Mouse (Mus musculus) G1E (cell line): ENCODE data around the gene Cd247. TPM values are rescaled to one million over a fixed set of nuclear protein-coding genes. Genes with fewer than 3 reads are reported as not detected.

ENCODE experiments used
- ATAC-seq: 2 replicates; pipeline ENCODE4 v1.8.0; 2016; ENCODE audit warnings: mild to moderate bottlenecking; ENCODE audit not compliant: insufficient number of reproducible peaks, poor library complexity, low FRiP score, severe bottlenecking; ENCODE audit errors: extremely low read depth
- DNase-seq: peaks from one replicate; pipeline ENCODE4 v3.0.0; 2012; ENCODE audit warnings: low spot score
- H3K27me3 ChIP-seq: 2 replicates; pipeline ENCODE4 v1.6.1; 2012; ENCODE audit warnings: mild to moderate bottlenecking, low read length, inconsistent platforms; ENCODE audit not compliant: insufficient read depth
- H3K36me3 ChIP-seq: replicated peaks from 2 replicates; pipeline ENCODE3; 2012; ENCODE audit warnings: mild to moderate bottlenecking, inconsistent platforms
- H3K4me1 ChIP-seq: 2 replicates; pipeline ENCODE4 v1.6.1; 2012; ENCODE audit warnings: low read depth, low read length, inconsistent platforms, mixed read lengths; ENCODE audit not compliant: insufficient read depth
- H3K4me3 ChIP-seq: 2 replicates; pipeline ENCODE4 v1.5.1; 2012; ENCODE audit warnings: low read depth, mild to moderate bottlenecking, inconsistent platforms, low read length, moderate library complexity, mixed read lengths
- H3K9me3 ChIP-seq: replicated peaks from 2 replicates; pipeline ENCODE4 v1.6.1; 2012; ENCODE audit warnings: inconsistent platforms
- CTCF ChIP-seq: IDR thresholded peaks from 2 replicates; pipeline ENCODE4 v1.5.1; 2012; ENCODE audit warnings: low read depth, low read length, inconsistent platforms, mixed read lengths
- GATA1 ChIP-seq: IDR thresholded peaks from 2 replicates; pipeline ENCODE4 v1.6.1; 2012; ENCODE audit warnings: borderline replicate concordance, low read length, inconsistent platforms, mixed read lengths
- GATA2 ChIP-seq: IDR thresholded peaks from 2 replicates; pipeline ENCODE4 v1.6.1; 2012; ENCODE audit warnings: low read depth, low read length, inconsistent platforms, borderline replicate concordance
- POLR2AphosphoS5 ChIP-seq: IDR thresholded peaks from 2 replicates; pipeline ENCODE4 v1.6.1; 2012; ENCODE audit warnings: low read depth, low read length, inconsistent platforms; ENCODE audit not compliant: insufficient replicate concordance
- TAL1 ChIP-seq: conservative IDR thresholded peaks from 2 replicates; pipeline ENCODE4 v1.6.1; 2012; ENCODE audit warnings: low read depth, low read length, inconsistent platforms, mixed read lengths
- polyA plus RNA-seq: library from polyadenylated mRNA; stranded (reverse); fragments of >175 nt; gene quantifications from 2 replicates; pipeline ENCODE4 v1.2.3, GENCODE M21; 2012
- total RNA-seq, 2 experiments: library from RNA; stranded (forward) in 1 of 2; stranded (reverse) in 1 of 2; fragments of 200-1000 nt in 1 of 2; fragments of >200 nt in 1 of 2; fragmentation: Nextera tagmentation in 1 of 2; gene quantifications; 2 replicates each; pipeline ENCODE4 v1.2.3; 2014 to 2017

Cd247 gene
- total and polyA plus RNA-seq, 3 experiments = 0.96 to 3.3 (median 1.4) TPM

DNA sequence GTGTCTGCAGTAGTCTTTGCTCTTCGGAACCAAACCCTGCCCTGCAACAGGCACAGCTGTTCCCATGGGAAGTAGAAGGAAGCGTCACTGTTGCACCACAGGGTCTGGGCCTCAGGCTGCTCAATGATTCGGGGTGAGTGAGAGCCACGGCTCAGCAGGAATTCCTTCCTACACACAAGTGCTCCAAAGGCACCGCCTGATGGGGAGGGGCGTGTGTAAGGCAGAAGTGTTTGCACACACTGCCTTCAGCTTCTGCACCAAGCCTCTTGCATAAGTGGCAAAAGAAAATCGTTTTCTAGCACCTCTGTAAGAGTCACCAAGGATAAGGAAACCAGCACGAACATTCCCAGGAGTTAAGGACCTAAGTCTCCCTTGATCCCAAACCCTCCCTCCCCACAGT is 86.2 kb downstream of the Cd247 start:
- H3K4me3 ChIP-seq = no peak overlapping the region
- no peak for ATAC-seq
- DNase-seq = no peak
- peaks cover 56% of the 10 kb centered on the region for H3K36me3 ChIP-seq
- peaks cover 10% of the 10 kb centered on the region for H3K4me1 ChIP-seq
- no peaks in the 10 kb centered on the region for H3K27me3 ChIP-seq
- no peaks in the 10 kb centered on the region for H3K9me3 ChIP-seq
- TF ChIP-seq TAL1 (no peak), GATA2 (no peak), GATA1 (no peak), POLR2AphosphoS5 (no peak), CTCF (no peak)

- H3K4me3 ChIP-seq = no peak overlapping the region
- no peak for TF ChIP-seq GATA1
- TF ChIP-seq TAL1 = no peak
- TF ChIP-seq GATA2 = no peak
- no peak for TF ChIP-seq POLR2AphosphoS5
- no peak for TF ChIP-seq CTCF
- no peaks in the 10 kb centered on the region for H3K27me3 ChIP-seq
- no peak for DNase-seq
- peaks cover 14% of the 10 kb centered on the region for H3K4me1 ChIP-seq
- peak; percentile 22; the same call in 1 of the 2 replicates for ATAC-seq
- H3K36me3 ChIP-seq = peaks cover 57% of the 10 kb centered on the region
- H3K9me3 ChIP-seq = no peaks in the 10 kb centered on the region
Observed at GRCm38 (mm10) chr1:165875520-165876284, 87.2 kb downstream of the Cd247 start.

DNA sequence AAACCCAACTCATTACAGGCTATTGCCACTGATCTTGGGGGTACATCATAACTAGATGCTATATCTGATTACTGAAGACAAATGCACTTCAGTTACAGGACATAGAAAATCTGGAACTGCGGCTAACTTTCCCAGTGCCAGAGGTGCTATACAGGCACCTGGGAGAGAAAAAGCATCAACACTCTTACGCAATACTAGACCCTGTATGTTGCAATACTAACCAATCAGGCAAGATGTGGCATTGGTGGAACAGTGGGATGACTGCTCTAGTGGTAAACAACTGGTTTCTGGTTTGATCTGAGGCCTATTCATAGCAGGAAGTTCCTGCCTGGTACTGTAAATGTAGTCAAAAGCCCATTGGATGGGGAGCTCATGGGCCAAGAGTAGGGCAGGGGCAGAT is 90.3 kb downstream of the Cd247 start:
- peaks cover 66% of the 10 kb centered on the region for H3K36me3 ChIP-seq
- no peak for DNase-seq

DNA sequence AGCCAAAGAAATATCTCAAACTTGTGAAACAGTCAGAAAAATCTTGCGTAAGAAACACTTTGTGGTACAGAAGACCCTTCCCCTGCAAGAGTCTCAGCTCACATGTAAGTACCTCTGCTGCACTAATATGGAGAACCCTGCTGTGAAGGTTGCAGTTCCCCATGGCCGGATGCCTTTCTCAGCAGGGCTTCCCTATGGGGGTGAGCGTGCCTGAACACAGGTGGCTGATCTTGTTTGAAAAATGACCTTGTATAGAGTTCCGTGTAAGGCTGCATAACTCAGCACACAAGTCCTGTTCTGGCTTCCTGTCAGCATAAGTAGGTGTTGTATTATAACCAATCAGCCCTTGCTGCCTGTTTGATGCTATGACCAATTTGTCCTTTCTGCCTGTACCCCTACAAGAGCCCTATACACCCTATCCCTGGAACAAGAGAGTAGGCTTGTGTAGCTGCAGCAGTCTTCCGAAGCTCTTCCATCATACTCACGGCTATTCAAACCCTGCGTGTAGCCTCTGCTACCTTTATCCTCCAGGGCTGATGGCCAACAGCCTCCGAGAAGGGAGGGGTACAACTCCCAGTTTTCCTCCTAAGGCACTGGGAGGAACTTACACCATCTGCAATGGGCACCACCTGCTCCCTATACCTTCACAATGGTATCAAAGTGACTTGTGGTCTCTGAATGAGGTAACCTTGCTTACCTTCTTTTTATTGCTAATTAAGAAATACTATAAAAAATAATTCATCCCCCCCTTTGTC is 93.8 kb downstream of the Cd247 start:
- no peaks in the 10 kb centered on the region for H3K27me3 ChIP-seq
- H3K36me3 ChIP-seq = peaks cover 56% of the 10 kb centered on the region
- H3K4me3 ChIP-seq = no peak overlapping the region
- H3K9me3 ChIP-seq = no peaks in the 10 kb centered on the region
- DNase-seq = no peak
- TF ChIP-seq CTCF = no peak
- TF ChIP-seq POLR2AphosphoS5 = no peak
- no peak for TF ChIP-seq TAL1
- TF ChIP-seq GATA2 = no peak
- no peak for TF ChIP-seq GATA1
- peaks cover 4% of the 10 kb centered on the region for H3K4me1 ChIP-seq
- ATAC-seq = no peak

More for the DNA sequence above, 90.3 kb downstream of the Cd247 start:
- Histone ChIP-seq H3K9me3 (no peaks in the 10 kb centered on the region), H3K4me3 (no peak overlapping the region), H3K27me3 (no peaks in the 10 kb centered on the region), H3K4me1 (peaks cover 14% of the 10 kb centered on the region)
- no peak for ATAC-seq
- TF ChIP-seq CTCF (no peak), GATA2 (no peak), POLR2AphosphoS5 (no peak), GATA1 (no peak), TAL1 (no peak)

DNA sequence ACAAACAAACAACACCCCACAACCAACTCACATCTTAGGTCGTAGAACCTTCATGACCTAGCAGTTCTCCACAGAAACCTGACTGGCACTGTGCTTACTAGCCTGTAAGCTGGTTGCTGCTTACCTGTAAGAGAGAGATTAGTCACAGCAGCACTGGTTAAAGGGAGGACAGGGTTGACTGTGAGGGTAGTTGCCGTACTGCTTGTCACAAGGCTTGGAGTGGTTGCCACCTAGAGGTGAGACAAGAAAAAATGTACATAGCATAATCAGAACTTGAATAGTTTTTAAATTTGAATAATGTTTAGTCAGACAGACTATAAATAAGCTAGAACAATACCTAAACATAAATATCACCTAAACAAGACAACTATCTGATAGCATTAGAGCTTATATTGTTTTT is 103.2 kb downstream of the Cd247 start:
- no peaks in the 10 kb centered on the region for H3K27me3 ChIP-seq
- TF ChIP-seq GATA2 (no peak), TAL1 (no peak)
- ATAC-seq = no peak
- no peaks in the 10 kb centered on the region for H3K9me3 ChIP-seq
- H3K4me3 ChIP-seq = no peak overlapping the region
- peaks cover 60% of the 10 kb centered on the region for H3K36me3 ChIP-seq
- no peak for DNase-seq
- H3K4me1 ChIP-seq = no peaks in the 10 kb centered on the region

- DNase-seq = no peak
- no peak for TF ChIP-seq POLR2AphosphoS5
- no peak for TF ChIP-seq CTCF
- no peak for TF ChIP-seq TAL1
- no peak for TF ChIP-seq GATA1
- TF ChIP-seq GATA2 = no peak
- ATAC-seq = no peak
- H3K36me3 ChIP-seq = peaks cover 56% of the 10 kb centered on the region
- no peak overlapping the region for H3K4me3 ChIP-seq
- H3K9me3 ChIP-seq = no peaks in the 10 kb centered on the region
- no peaks in the 10 kb centered on the region for H3K27me3 ChIP-seq
- no peaks in the 10 kb centered on the region for H3K4me1 ChIP-seq
Observed at GRCm38 (mm10) chr1:165903596-165903995, 115.1 kb downstream of the Cd247 start.
